Mouse (Mus musculus): ENCODE data around the gene Btn2a2.

GRCm38 (mm10) chr13:23466911-23467310, 21.7 kb downstream of the Btn2a2 start:
- TF ChIP-seq CTCF (IDR thresholded peaks at IDR 0.05; ENCODE audit: low read depth) (no peak), EP300 (IDR thresholded peaks at IDR 0.05; ENCODE audit: low read depth) (no peak)

All from liver, postnatal 0 days (tissue).